Mouse (Mus musculus) cortical plate, adult 2 months (tissue): ENCODE measurements at regions not wholly inside any gene's neighbourhood (a gene's known extent, or its start where the extent isn't known, plus 50 kb on each side); places are given as distances from the start of the nearest gene placed in this dataset.

Experiments
- CTCF ChIP-seq: fragments of 200-500 bp; IDR thresholded peaks from 2 replicates; pipeline ENCODE4 v1.5.1; 2011; ENCODE audit warnings: mild to moderate bottlenecking, control low read depth, low read length; ENCODE audit not compliant: insufficient read depth; ENCODE audit errors: extremely low read depth
- POLR2A ChIP-seq: fragments of 200-500 bp; IDR thresholded peaks from 2 replicates; pipeline ENCODE4 v1.6.1; 2011; ENCODE audit warnings: mild to moderate bottlenecking, low read length, control low read depth; ENCODE audit not compliant: insufficient read depth; ENCODE audit errors: extremely low read depth

- no peak for TF ChIP-seq CTCF
- no peak for TF ChIP-seq POLR2A
Observed at GRCm38 (mm10) chr17:9921326-9921725, 251.8 kb upstream of the Pabpc6 start.
